Mouse (Mus musculus): ENCODE data around the gene Zfp280d. TPM values are rescaled to one million over a fixed set of nuclear protein-coding genes. Genes with fewer than 3 reads are reported as not detected.

Gene Zfp280d
- 52.3 TPM for polyA plus RNA-seq (2017; shearing (Covaris generic))

GRCm38 (mm10) chr9:72274677-72275076, at the start of gene Zfp280d:
Gene Zfp280d, plus strand, starts transcription at chr9:72274860.

Other genes starting within 250 kb of the Zfp280d start
- 66.5 TPM for gene Tcf12, start 163.0 kb upstream of the Zfp280d start, polyA plus RNA-seq (2017; shearing (Covaris generic))
- gene Mns1, start 163.2 kb downstream of the Zfp280d start, polyA plus RNA-seq (2017; shearing (Covaris generic)), result 15.1 TPM
- 7.5 TPM for gene Tex9, start 217.4 kb downstream of the Zfp280d start, polyA plus RNA-seq (2017; shearing (Covaris generic))

Data from effector memory CD4-positive, alpha-beta T cell, adult 7 months (primary cell).